Mouse (Mus musculus): ENCODE results near the gene Slc25a5. TPM values are rescaled to one million over a fixed set of nuclear protein-coding genes. Genes with fewer than 3 reads are reported as not detected.
"Not testable (repeated sequence)": the region's sequence is repeated elsewhere in the genome, so short reads cannot be mapped to it uniquely, and the experiment has no call there.

The Slc25a5 gene
- polyA plus RNA-seq, 1 experiment from 2014 or later = 1,837 TPM

GRCm38 (mm10) chrX:36796163-36796581, 721 bp downstream of the Slc25a5 start:
- H3K9ac ChIP-seq (ENCODE audit: low read depth, low read length) = peak overlapping the region; percentile 77
- H3K4me1 ChIP-seq (replicated peaks; ENCODE audit: control insufficient read depth, insufficient read depth, low read length) = no peaks in the 10 kb centered on the region
- no peaks in the 10 kb centered on the region for H3K27me3 ChIP-seq (replicated peaks; ENCODE audit: control insufficient read depth, insufficient read depth, low read length)
- H3K4me2 ChIP-seq (replicated peaks; ENCODE audit: low read depth) = peak overlapping the region; percentile 59
- peak; percentile 70 for ATAC-seq
- H3K27ac ChIP-seq (ENCODE audit: low read depth, low read length) = peak overlapping the region; percentile 97
- H3K9me3 ChIP-seq (ENCODE audit: control insufficient read depth) = no peaks in the 10 kb centered on the region
- TF ChIP-seq CTCF (IDR thresholded peaks at IDR 0.05; ENCODE audit: low read depth) = peak; percentile 89
- H3K4me3 ChIP-seq (ENCODE audit: low read depth, low read length) = peak overlapping the region; percentile 67
- WGBS = 19% methylated on average over 41 of the region's 41 CpGs
- H3K36me3 ChIP-seq (ENCODE audit: control insufficient read depth, insufficient read depth) = peaks cover 9% of the 10 kb centered on the region; the same call in 1 of the 2 replicates

- Histone ChIP-seq H3K27ac (ENCODE audit: low read depth, low read length) (peak overlapping the region; percentile 97), H3K4me3 (ENCODE audit: low read depth, low read length) (peak overlapping the region; percentile 67), H3K4me2 (replicated peaks; ENCODE audit: low read depth) (peak overlapping the region; percentile 59), H3K9ac (ENCODE audit: low read depth, low read length) (peak overlapping the region; percentile 77)
- WGBS = 57% methylated on average over 8 of the region's 8 CpGs
- ATAC-seq; H3K27me3 ChIP-seq (replicated peaks; ENCODE audit: control insufficient read depth, insufficient read depth, low read length); H3K9me3 ChIP-seq (ENCODE audit: control insufficient read depth); H3K36me3 ChIP-seq (ENCODE audit: control insufficient read depth, insufficient read depth); H3K4me1 ChIP-seq (replicated peaks; ENCODE audit: control insufficient read depth, insufficient read depth, low read length): not testable (repeated sequence)
Measured at GRCm38 (mm10) chrX:36796734-36797133, 1.3 kb downstream of the Slc25a5 start.

GRCm38 (mm10) chrX:36799131-36799879, 3.9 kb downstream of the Slc25a5 start:
- no peak overlapping the region for H3K4me2 ChIP-seq (replicated peaks; ENCODE audit: low read depth)
- 36% methylated on average over 6 of the region's 6 CpGs for WGBS
- ATAC-seq = no peak
- H3K4me1 ChIP-seq (replicated peaks; ENCODE audit: control insufficient read depth, insufficient read depth, low read length) = no peaks in the 10 kb centered on the region
- no peak for TF ChIP-seq CTCF (IDR thresholded peaks at IDR 0.05; ENCODE audit: low read depth)
- H3K9ac ChIP-seq (ENCODE audit: low read depth, low read length) = no peak overlapping the region
- no peaks in the 10 kb centered on the region for H3K27me3 ChIP-seq (replicated peaks; ENCODE audit: control insufficient read depth, insufficient read depth, low read length)
- no peak overlapping the region for H3K4me3 ChIP-seq (ENCODE audit: low read depth, low read length)
- no peak overlapping the region for H3K27ac ChIP-seq (ENCODE audit: low read depth, low read length)
- no peaks in the 10 kb centered on the region for H3K9me3 ChIP-seq (ENCODE audit: control insufficient read depth)
- peaks cover 9% of the 10 kb centered on the region; the same call in 1 of the 2 replicates for H3K36me3 ChIP-seq (ENCODE audit: control insufficient read depth, insufficient read depth)

DNA sequence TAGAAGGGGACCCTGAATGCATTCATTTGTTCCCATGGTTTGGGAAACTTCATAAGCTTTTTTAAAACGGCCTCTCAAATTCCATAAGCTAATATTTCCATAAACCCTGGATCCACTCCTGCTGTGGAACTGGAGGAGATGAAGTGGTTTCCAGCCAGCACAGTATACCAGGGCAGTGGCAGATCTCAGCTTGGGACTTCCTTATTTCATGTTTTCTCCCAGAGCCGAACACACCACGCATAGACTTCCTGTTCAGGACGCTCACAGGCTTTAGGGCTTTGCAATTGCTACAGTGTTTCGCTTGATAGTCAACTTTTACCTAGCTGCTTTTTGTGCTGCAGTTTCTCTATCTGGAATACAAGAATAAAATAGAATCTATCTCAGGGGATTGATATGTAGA, 7.7 kb downstream of the Slc25a5 start:
- Histone ChIP-seq H3K4me1 (replicated peaks; ENCODE audit: control insufficient read depth, insufficient read depth, low read length) (no peaks in the 10 kb centered on the region), H3K27me3 (replicated peaks; ENCODE audit: control insufficient read depth, insufficient read depth, low read length) (no peaks in the 10 kb centered on the region), H3K9me3 (ENCODE audit: control insufficient read depth) (no peaks in the 10 kb centered on the region), H3K36me3 (ENCODE audit: control insufficient read depth, insufficient read depth) (peaks cover 2% of the 10 kb centered on the region; the same call in 1 of the 2 replicates), H3K4me2 (replicated peaks; ENCODE audit: low read depth) (no peak overlapping the region), H3K4me3 (ENCODE audit: low read depth, low read length) (no peak overlapping the region), H3K27ac (ENCODE audit: low read depth, low read length) (no peak overlapping the region), H3K9ac (ENCODE audit: low read depth, low read length) (no peak overlapping the region)
- no peak for TF ChIP-seq CTCF (IDR thresholded peaks at IDR 0.05; ENCODE audit: low read depth)
- ATAC-seq = no peak
- WGBS = 47% methylated on average over 5 of the region's 5 CpGs

GRCm38 (mm10) chrX:36804196-36804595, 8.7 kb downstream of the Slc25a5 start:
- Histone ChIP-seq H3K27me3 (replicated peaks; ENCODE audit: control insufficient read depth, insufficient read depth, low read length) (no peaks in the 10 kb centered on the region), H3K4me1 (replicated peaks; ENCODE audit: control insufficient read depth, insufficient read depth, low read length) (no peaks in the 10 kb centered on the region), H3K9me3 (ENCODE audit: control insufficient read depth) (no peaks in the 10 kb centered on the region), H3K4me2 (replicated peaks; ENCODE audit: low read depth) (no peak overlapping the region), H3K4me3 (ENCODE audit: low read depth, low read length) (no peak overlapping the region), H3K9ac (ENCODE audit: low read depth, low read length) (no peak overlapping the region), H3K36me3 (ENCODE audit: control insufficient read depth, insufficient read depth) (no peaks in the 10 kb centered on the region), H3K27ac (ENCODE audit: low read depth, low read length) (no peak overlapping the region)
- WGBS = 46% methylated on average over 5 of the region's 5 CpGs
- ATAC-seq = peak; percentile 72
- TF ChIP-seq CTCF (IDR thresholded peaks at IDR 0.05; ENCODE audit: low read depth) = no peak

DNA sequence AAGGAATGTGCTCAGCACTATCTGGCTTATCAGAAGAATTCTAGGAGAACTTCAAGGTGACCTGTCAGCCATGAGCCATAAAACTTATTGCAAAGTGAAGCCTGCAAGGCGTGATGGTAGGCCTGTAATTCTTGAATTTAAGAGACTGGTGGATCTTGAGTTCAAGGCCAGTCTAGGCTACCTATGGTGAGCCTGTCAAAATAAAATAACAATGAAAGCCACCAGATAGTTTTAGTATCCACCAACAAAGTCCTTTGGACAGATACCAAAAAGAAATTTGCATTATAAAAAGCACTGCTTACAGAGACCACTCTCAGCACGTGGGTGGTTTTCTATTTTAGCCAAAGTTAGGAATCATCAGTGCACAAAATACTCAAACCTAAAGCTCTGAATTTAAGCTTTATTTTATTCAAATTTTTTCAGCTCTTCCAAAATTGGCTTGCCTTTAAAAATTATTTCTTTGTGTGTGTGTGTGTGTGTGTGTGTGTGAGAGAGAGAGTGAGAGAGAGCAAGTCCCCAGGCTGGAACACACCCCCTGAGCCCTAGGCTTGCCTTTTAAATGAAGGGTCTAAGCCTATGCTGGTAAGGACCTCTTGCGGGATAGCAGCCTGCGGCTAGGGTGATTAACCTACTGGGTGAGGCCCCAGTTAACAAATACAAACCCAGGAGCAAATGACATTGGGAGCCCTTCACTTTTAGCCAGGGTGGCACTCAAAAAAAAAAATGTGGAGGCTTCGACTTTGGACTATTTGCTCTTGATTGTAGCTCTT, 10.2 kb downstream of the Slc25a5 start:
- no peak for ATAC-seq
- WGBS = 52% methylated on average over 5 of the region's 5 CpGs

More for the DNA sequence above, 10.2 kb downstream of the Slc25a5 start:
- no peak for TF ChIP-seq CTCF (IDR thresholded peaks at IDR 0.05; ENCODE audit: low read depth)
- no peaks in the 10 kb centered on the region for H3K4me1 ChIP-seq (replicated peaks; ENCODE audit: control insufficient read depth, insufficient read depth, low read length)
- no peaks in the 10 kb centered on the region for H3K27me3 ChIP-seq (replicated peaks; ENCODE audit: control insufficient read depth, insufficient read depth, low read length)
- H3K27ac ChIP-seq (ENCODE audit: low read depth, low read length) = no peak overlapping the region
- H3K9ac ChIP-seq (ENCODE audit: low read depth, low read length) = no peak overlapping the region
- no peak overlapping the region for H3K4me3 ChIP-seq (ENCODE audit: low read depth, low read length)
- H3K36me3 ChIP-seq (ENCODE audit: control insufficient read depth, insufficient read depth) = no peaks in the 10 kb centered on the region
- H3K4me2 ChIP-seq (replicated peaks; ENCODE audit: low read depth) = no peak overlapping the region
- no peaks in the 10 kb centered on the region for H3K9me3 ChIP-seq (ENCODE audit: control insufficient read depth)
